Mouse (Mus musculus) bone marrow, adult 2 months (tissue): ENCODE results near the gene Kctd10. TPM values are rescaled to one million over a fixed set of nuclear protein-coding genes. Genes with fewer than 3 reads are reported as not detected.

Experiments used
- H3K27ac ChIP-seq: fragments of 200-500 bp; 2 replicates; pipeline ENCODE4 v1.5.1; 2012; ENCODE audit warnings: low read depth, mild to moderate bottlenecking, control low read depth, inconsistent platforms, low read length; ENCODE audit not compliant: control insufficient read depth, poor library complexity, insufficient read depth
- H3K4me1 ChIP-seq: fragments of 200-500 bp; 2 replicates; pipeline ENCODE4 v1.6.1; 2011; ENCODE audit warnings: low read length; ENCODE audit not compliant: control insufficient read depth, insufficient read depth
- H3K4me3 ChIP-seq: fragments of 200-500 bp; replicated peaks from 2 replicates; pipeline ENCODE3; 2011; ENCODE audit warnings: mild to moderate bottlenecking, low read depth, low read length, control low read depth; ENCODE audit not compliant: control insufficient read depth
- CTCF ChIP-seq: fragments of 200-500 bp; IDR thresholded peaks from 2 replicates; pipeline ENCODE4 v1.5.1; 2011; ENCODE audit warnings: low read length, control low read depth; ENCODE audit not compliant: control insufficient read depth, insufficient read depth
- POLR2A ChIP-seq: fragments of 200-500 bp; IDR thresholded peaks from 2 replicates; pipeline ENCODE4 v1.6.1; 2011; ENCODE audit warnings: low read depth, mild to moderate bottlenecking, control low read depth, low read length, borderline replicate concordance; ENCODE audit not compliant: control insufficient read depth
- WGBS: fragments of 180-500 bp; shearing (Covaris S2); methylation state at CpG from one replicate; pipeline ENCODE4 v1.1.7; 2018; 5-methylcytosine and 5-hydroxymethylcytosine counted together
- polyA plus RNA-seq: library from polyadenylated mRNA; stranded (reverse); fragments of >200 nt; gene quantifications from 2 replicates; pipeline ENCODE4 v1.2.4, GENCODE M21; 2011; ENCODE audit warnings: low replicate concordance; ENCODE audit not compliant: missing spikeins, insufficient read depth, insufficient read length

The Kctd10 gene
- polyA plus RNA-seq, 1 experiment = 29.7 TPM

DNA sequence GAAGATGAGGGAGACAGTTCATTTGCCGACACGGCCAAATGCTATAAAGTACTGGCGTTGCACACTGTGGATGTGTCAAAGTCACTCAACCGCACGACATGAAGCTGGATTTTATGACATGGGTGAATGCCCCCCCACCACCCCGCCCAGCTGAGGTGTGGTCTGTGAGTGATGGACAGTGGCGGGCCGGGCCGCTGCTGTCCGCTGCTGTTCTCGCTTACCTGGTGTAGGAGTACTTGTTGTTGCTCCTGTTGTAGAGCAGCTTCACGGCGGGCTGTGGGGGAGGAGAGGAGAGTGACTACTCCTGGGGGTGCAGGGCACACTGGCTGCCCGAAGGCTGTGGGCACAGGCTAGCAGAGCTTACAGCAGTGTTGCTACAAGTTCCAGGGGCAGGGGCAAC is 12.2 kb downstream of the Kctd10 start:
- H3K27ac ChIP-seq = no peak overlapping the region
- TF ChIP-seq CTCF (no peak), POLR2A (no peak)
- 89% methylated on average over 13 of the region's 14 CpGs for WGBS
- H3K4me1 ChIP-seq = peaks cover 4% of the 10 kb centered on the region
- H3K4me3 ChIP-seq = no peak overlapping the region

GRCm38 (mm10) chr5:114365043-114365752 is 15.1 kb downstream of the Kctd10 start:
- no peak for TF ChIP-seq POLR2A
- no peak for TF ChIP-seq CTCF
- H3K4me3 ChIP-seq = no peak overlapping the region
- peak overlapping the region; percentile 22 for H3K27ac ChIP-seq
- no peaks in the 10 kb centered on the region; the same call in 1 of the 2 replicates for H3K4me1 ChIP-seq
- 29% methylated on average over 23 of the region's 23 CpGs for WGBS

DNA sequence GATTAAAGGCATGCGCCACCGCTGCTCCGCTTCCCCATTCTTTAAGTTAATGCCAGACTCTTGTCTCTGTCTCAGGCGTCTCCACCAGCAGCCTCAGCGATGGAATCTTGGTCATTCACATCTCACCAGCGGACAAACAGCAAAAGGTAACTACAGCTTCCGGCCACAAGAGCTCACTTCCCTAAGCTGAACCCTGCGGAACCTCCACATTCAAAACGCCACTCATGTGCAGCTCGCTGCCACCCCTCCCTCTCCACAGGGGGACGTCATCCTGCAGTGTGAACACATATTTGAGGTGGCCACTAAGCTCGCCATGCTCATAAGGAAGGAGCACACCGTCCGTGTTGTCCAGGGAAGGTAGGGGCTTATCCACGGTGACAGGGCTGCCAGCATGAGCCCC is 19.3 kb downstream of the Kctd10 start:
- TF ChIP-seq CTCF (no peak), POLR2A (no peak)
- no peak overlapping the region for H3K4me3 ChIP-seq
- no peaks in the 10 kb centered on the region; the same call in 1 of the 2 replicates for H3K4me1 ChIP-seq
- WGBS = 24% methylated on average over 15 of the region's 15 CpGs
- H3K27ac ChIP-seq = no peak overlapping the region

- TF ChIP-seq POLR2A (no peak), CTCF (no peak)
- Histone ChIP-seq H3K4me3 (no peak overlapping the region), H3K4me1 (no peaks in the 10 kb centered on the region; the same call in 1 of the 2 replicates), H3K27ac (no peak overlapping the region)
- WGBS = 38% methylated on average over 8 of the region's 8 CpGs
These were observed 20.7 kb downstream of the Kctd10 start for GRCm38 (mm10) chr5:114359586-114359985.

GRCm38 (mm10) chr5:114358833-114359232 is 21.5 kb downstream of the Kctd10 start:
- H3K4me1 ChIP-seq = no peaks in the 10 kb centered on the region; the same call in 1 of the 2 replicates
- 86% methylated on average over 10 of the region's 10 CpGs for WGBS
- no peak for TF ChIP-seq POLR2A
- no peak for TF ChIP-seq CTCF
- no peak overlapping the region for H3K4me3 ChIP-seq
- no peak overlapping the region for H3K27ac ChIP-seq

DNA sequence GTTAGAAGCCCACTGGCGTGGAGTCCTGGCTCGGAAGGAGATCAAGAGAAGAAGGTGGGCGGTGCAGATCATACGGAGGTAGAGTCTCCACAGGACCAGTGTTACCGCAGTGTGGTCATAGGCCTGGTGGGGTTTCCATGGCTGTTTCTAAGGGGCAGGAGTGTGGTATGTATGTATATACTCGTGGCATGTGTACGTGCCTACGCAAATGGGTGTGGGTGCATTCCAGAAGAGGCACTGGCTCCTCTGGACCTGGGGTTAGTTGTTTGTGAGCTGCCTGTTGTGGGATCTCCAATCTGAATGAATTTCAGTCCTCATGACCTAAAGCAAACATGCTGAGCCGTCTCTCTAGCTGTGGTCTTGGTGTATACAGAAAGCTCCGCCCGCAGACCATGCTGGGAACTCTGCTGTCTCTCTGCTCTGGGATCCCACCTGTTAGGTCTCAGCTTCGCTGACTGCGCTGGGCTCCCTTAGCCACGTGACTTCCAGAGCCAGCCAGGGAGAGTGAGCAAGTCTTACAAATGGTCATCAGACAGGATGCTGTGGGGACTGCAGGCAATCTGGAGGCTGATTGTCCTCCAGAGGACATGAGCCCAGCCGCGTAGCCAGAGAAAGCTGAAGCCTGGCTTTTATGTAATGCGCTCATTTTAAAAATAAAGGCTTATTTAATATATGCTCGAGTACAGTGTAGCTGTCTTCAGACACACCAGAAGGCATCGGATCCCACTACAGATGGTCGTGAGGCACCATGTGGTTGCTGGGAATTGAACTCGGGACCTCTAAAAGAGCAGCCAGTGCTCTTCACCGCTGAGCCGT is 23.2 kb downstream of the Kctd10 start:
- H3K4me3 ChIP-seq = no peak overlapping the region
- no peak for TF ChIP-seq CTCF
- no peak for TF ChIP-seq POLR2A
- H3K27ac ChIP-seq = no peak overlapping the region
- H3K4me1 ChIP-seq = no peaks in the 10 kb centered on the region; the same call in 1 of the 2 replicates
- 71% methylated on average over 23 of the region's 23 CpGs for WGBS

- no peaks in the 10 kb centered on the region; the same call in 1 of the 2 replicates for H3K4me1 ChIP-seq
- WGBS = 19% methylated on average over 7 of the region's 7 CpGs
- H3K4me3 ChIP-seq = no peak overlapping the region
- no peak overlapping the region for H3K27ac ChIP-seq
- TF ChIP-seq CTCF = peak; percentile 48
- no peak for TF ChIP-seq POLR2A
These were observed 23.9 kb downstream of the Kctd10 start for GRCm38 (mm10) chr5:114356250-114356935.

GRCm38 (mm10) chr5:114351490-114351889 is 28.8 kb downstream of the Kctd10 start:
- WGBS = 70% methylated on average over 10 of the region's 10 CpGs
- H3K4me1 ChIP-seq = no peaks in the 10 kb centered on the region
- TF ChIP-seq POLR2A = no peak
- peak; percentile 23; the same call in 1 of the 2 replicates for TF ChIP-seq CTCF
- no peak overlapping the region for H3K27ac ChIP-seq
- H3K4me3 ChIP-seq = no peak overlapping the region
